Mouse (Mus musculus) brain, adult 10 weeks (tissue): ENCODE measurements around the gene Hdac2. TPM values are rescaled to one million over a fixed set of nuclear protein-coding genes. Genes with fewer than 3 reads are reported as not detected.

Experiments
- polyA plus RNA-seq: library from polyadenylated mRNA; stranded (reverse); fragments of 350-450 nt; fragmentation: Illumina TruSeq; extraction: RNeasy Lipid Tissue Mini Kit (QIAGEN cat#74804); gene quantifications from one replicate; pipeline ENCODE4 v1.2.3, GENCODE M21; 2015; ENCODE audit warnings: low read depth, low replicate concordance

The Hdac2 gene
- polyA plus RNA-seq = 97.2 TPM

GRCm38 (mm10) chr10:36974086-36974675, at the start of gene Hdac2:
Gene Hdac2, plus strand, starts transcription at chr10:36974544.

Other genes with a start within 250 kb of the Hdac2 start
- gene Marcks, start 164.4 kb downstream of the Hdac2 start, polyA plus RNA-seq = 86.0 TPM